Mouse (Mus musculus): ENCODE measurements around the gene Pus10.

DNA sequence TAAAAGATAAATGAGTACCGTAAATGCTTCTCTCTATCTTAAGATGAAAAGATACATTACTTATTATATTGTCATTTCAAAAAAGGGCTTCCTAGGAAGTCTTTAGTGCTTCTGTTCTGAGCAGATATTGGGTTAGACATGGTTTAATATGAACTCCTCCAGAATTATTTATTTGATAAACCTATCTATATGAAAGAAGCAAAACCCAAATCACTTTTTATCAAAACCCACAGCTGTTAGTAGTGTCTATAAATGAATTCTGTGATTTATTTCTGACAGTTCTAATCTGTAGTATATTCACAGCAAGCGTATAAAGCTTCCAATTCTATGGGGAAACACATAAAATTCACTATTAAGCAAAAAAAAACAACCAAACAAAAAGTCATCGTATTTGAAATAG, 17.6 kb upstream of the Pus10 start:
- TF ChIP-seq POLR2AphosphoS2 (IDR thresholded peaks at IDR 0.05; ENCODE audit: low read length) (no peak), SMC3 (IDR thresholded peaks at IDR 0.05; ENCODE audit: low read depth, low read length) (no peak), CTCF (IDR thresholded peaks at IDR 0.05 in 2 of 3, conservative IDR thresholded peaks at IDR 0.05 in 1 of 3; ENCODE audit: control insufficient read depth in 1 of 3, insufficient read depth in 1 of 3, low read depth in 2 of 3, low read length in 3 of 3, poor library complexity in 1 of 3, severe bottlenecking in 1 of 3) (no peak), MAFK (IDR thresholded peaks at IDR 0.05; ENCODE audit: borderline replicate concordance, low read depth, low read length) (no peak), TAL1 (IDR thresholded peaks at IDR 0.05; ENCODE audit: low read length) (no peak), ETS1 (IDR thresholded peaks at IDR 0.05; ENCODE audit: low read depth, low read length) (no peak), EP300 (IDR thresholded peaks at IDR 0.05; ENCODE audit: low read depth in 1 of 2, low read length in 2 of 2) (peak in 1 of 2 experiments; percentile 44; a peak in 1 of 4 replicates), MAZ (IDR thresholded peaks at IDR 0.05; ENCODE audit: low read depth, low read length) (no peak), POLR2A (IDR thresholded peaks at IDR 0.05; ENCODE audit: control insufficient read depth in 1 of 2, insufficient read depth in 1 of 2, low read depth in 1 of 2, low read length in 2 of 2, poor library complexity in 1 of 2) (no peak), ELF1 (IDR thresholded peaks at IDR 0.05; ENCODE audit: low read depth, low read length) (no peak)

Measured in MEL (cell line).